Mouse (Mus musculus): ENCODE results near the gene Txndc16.

GRCm38 (mm10) chr14:45263831-45264592 lies 43.9 kb upstream of the Txndc16 start:
- no peak for TF ChIP-seq CTCF (IDR thresholded peaks at IDR 0.05; ENCODE audit: extremely low read depth, insufficient read depth, low read length)
- no peak for TF ChIP-seq POLR2A (IDR thresholded peaks at IDR 0.05; ENCODE audit: extremely low read depth, insufficient read depth, low read length)
